Mouse (Mus musculus) G1E (cell line): Measurements from ENCODE around the gene Mtcp1.

Experiments
- CTCF ChIP-seq: IDR thresholded peaks from 2 replicates; pipeline ENCODE4 v1.5.1; 2012; ENCODE audit warnings: low read depth, low read length, inconsistent platforms, mixed read lengths
- POLR2AphosphoS5 ChIP-seq: IDR thresholded peaks from 2 replicates; pipeline ENCODE4 v1.6.1; 2012; ENCODE audit warnings: low read depth, low read length, inconsistent platforms; ENCODE audit not compliant: insufficient replicate concordance
- TAL1 ChIP-seq: conservative IDR thresholded peaks from 2 replicates; pipeline ENCODE4 v1.6.1; 2012; ENCODE audit warnings: low read depth, low read length, inconsistent platforms, mixed read lengths

DNA sequence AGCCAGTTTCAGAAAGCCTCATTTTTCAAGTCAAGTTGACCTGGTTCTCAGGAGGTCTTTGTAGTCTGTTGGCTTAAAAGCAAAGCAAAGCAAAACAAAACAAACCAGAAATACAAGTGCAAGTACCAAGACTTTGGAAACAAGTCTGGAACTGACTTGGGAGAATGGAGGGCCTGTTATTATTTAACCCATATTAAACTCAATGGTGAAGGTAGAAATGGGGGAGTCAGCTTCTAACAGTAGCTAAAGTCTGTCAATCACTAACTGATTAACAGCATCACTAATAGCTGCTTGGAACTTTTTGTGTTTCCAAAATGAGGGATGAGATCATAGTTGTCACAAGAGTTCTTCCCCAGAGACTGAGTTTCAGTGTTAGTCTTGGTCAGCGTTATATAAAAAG is 16.9 kb downstream of the Mtcp1 start:
- TF ChIP-seq CTCF (no peak), TAL1 (no peak), POLR2AphosphoS5 (no peak)
